17 mouse cellular contexts compared by ENCODE assay signal in genomic region chr2:38697128-38698120, GRCm38 (mm10). TPM values are rescaled to one million over a fixed set of nuclear protein-coding genes. Genes with fewer than 3 reads are reported as not detected.
A peak's percentile ranks its signal among the peaks of the same experiment; 100 is the strongest.
DNase-seq lines count a peak whose midpoint lies in the region; ATAC-seq and TF ChIP-seq lines count a peak whose summit lies in the region.
"Had no signal": no experiment of that assay in that cellular context is flagged by ENCODE, and none has a peak within 500 bp of the region (broad histone marks: within the 10 kb centered on the region; RNA-seq: fewer than 3 reads in every experiment).

No protein-coding gene starts in this region.

- H3K9me3 ChIP-seq in forebrain, postnatal 0 days (ENCODE audit: low read length), result no peaks in the 10 kb centered on the region
- H3K9me3 ChIP-seq in midbrain, embryonic 12.5 days, result no peaks in the 10 kb centered on the region
- no peaks in the 10 kb centered on the region for H3K9me3 ChIP-seq in stomach, postnatal 0 days (ENCODE audit: control insufficient read depth, low read length)
- H3K9me3 ChIP-seq: liver, embryonic 12.5 days had no signal

- no peak for TF ChIP-seq CTCF in forebrain, postnatal 0 days (IDR thresholded peaks at IDR 0.05; ENCODE audit: low read depth)
- no peak for TF ChIP-seq CTCF in stomach, postnatal 0 days (IDR thresholded peaks at IDR 0.05; ENCODE audit: low read depth)

- no peaks in the 10 kb centered on the region for H3K4me1 ChIP-seq in forebrain, postnatal 0 days (ENCODE audit: insufficient read depth)
- peaks cover 33% of the 10 kb centered on the region for H3K4me1 ChIP-seq in midbrain, embryonic 12.5 days
- H3K4me1 ChIP-seq in stomach, postnatal 0 days (replicated peaks; ENCODE audit: control insufficient read depth, insufficient read depth), result no peaks in the 10 kb centered on the region

- H3K9ac ChIP-seq in forebrain, postnatal 0 days, result no peak overlapping the region
- H3K9ac ChIP-seq in midbrain, embryonic 12.5 days (replicated peaks), result no peak overlapping the region; the same call in 1 of the 2 replicates
- H3K9ac ChIP-seq in stomach, postnatal 0 days (ENCODE audit: low read length), result no peak overlapping the region
- H3K9ac ChIP-seq: liver, embryonic 12.5 days had no signal

- H3K36me3 ChIP-seq in forebrain, postnatal 0 days (ENCODE audit: insufficient read depth), result no peaks in the 10 kb centered on the region
- H3K36me3 ChIP-seq in midbrain, embryonic 12.5 days, result no peaks in the 10 kb centered on the region
- no peaks in the 10 kb centered on the region for H3K36me3 ChIP-seq in stomach, postnatal 0 days (ENCODE audit: control insufficient read depth, insufficient read depth, low read length)
- H3K36me3 ChIP-seq: liver, embryonic 12.5 days had no signal

- WGBS in forebrain, postnatal 0 days, result 11% methylated on average over 27 of the region's 27 CpGs
- WGBS in midbrain, embryonic 12.5 days, result 16% methylated on average over 27 of the region's 27 CpGs
- 54% methylated on average over 27 of the region's 27 CpGs for WGBS in stomach, postnatal 0 days

- TF ChIP-seq EP300 in stomach, postnatal 0 days (optimal IDR thresholded peaks at IDR 0.05), result no peak

- no peak overlapping the region for H3K4me3 ChIP-seq in forebrain, postnatal 0 days (ENCODE audit: low read depth, low read length)
- H3K4me3 ChIP-seq in midbrain, embryonic 12.5 days, result no peak overlapping the region
- H3K4me3 ChIP-seq in stomach, postnatal 0 days (ENCODE audit: low read depth, low read length), result no peak overlapping the region
- H3K4me3 ChIP-seq: gastrocnemius, adult 2 months; liver, embryonic 12.5 days had no signal

- H3K27me3 ChIP-seq in forebrain, postnatal 0 days (ENCODE audit: insufficient read depth, low read length), result peaks cover 32% of the 10 kb centered on the region
- H3K27me3 ChIP-seq in midbrain, embryonic 12.5 days, result peaks cover 95% of the 10 kb centered on the region
- H3K27me3 ChIP-seq in stomach, postnatal 0 days (ENCODE audit: control insufficient read depth, insufficient read depth, low read length), result no peaks in the 10 kb centered on the region

- H3K27ac ChIP-seq in forebrain, postnatal 0 days (ENCODE audit: low read depth, low read length), result no peak overlapping the region
- H3K27ac ChIP-seq in midbrain, embryonic 12.5 days (replicated peaks), result peak overlapping the region; percentile 15; the same call in 1 of the 2 replicates
- H3K27ac ChIP-seq in stomach, postnatal 0 days (replicated peaks), result no peak overlapping the region
- H3K27ac ChIP-seq: gastrocnemius, adult 2 months; liver, embryonic 12.5 days had no signal

- no peak for ATAC-seq in forebrain, postnatal 0 days
- peak; percentile 73 for ATAC-seq in midbrain, embryonic 12.5 days (ENCODE audit: low FRiP score, low read depth)
- no peak for ATAC-seq in stomach, postnatal 0 days (ENCODE audit: low FRiP score, low TSS enrichment)
- ATAC-seq: liver, embryonic 12.5 days had no signal

- 0 out of 2 replicates have a peak overlapping the region, but pooled peaks have one; percentile 6 for H3K4me2 ChIP-seq in forebrain, postnatal 0 days (ENCODE audit: low read depth)
- H3K4me2 ChIP-seq in midbrain, embryonic 12.5 days (replicated peaks), result peak overlapping the region; percentile 39
- no peak overlapping the region for H3K4me2 ChIP-seq in stomach, postnatal 0 days (replicated peaks; ENCODE audit: low read depth)
- H3K4me2 ChIP-seq: liver, embryonic 12.5 days had no signal

- peak; percentile 61 for DNase-seq in embryo, embryonic 11 days
- no peak for DNase-seq in forebrain, postnatal 0 days
- DNase-seq in retina, embryonic 14.5 days (ENCODE audit: low spot score), result peak; percentile 50
- no peak for DNase-seq in cerebellum, adult 11 months
- no peak for DNase-seq in stomach, postnatal 0 days (ENCODE audit: low spot score)
- DNase-seq in urinary bladder, postnatal 36 days (ENCODE audit: low spot score in 2 of 2), result no peak
- DNase-seq: gastrocnemius, adult 2 months; kidney, adult 2 months; lung, postnatal 10 days; thymus, adult 18-20 months had no signal

RNA-seq across cellular contexts. Expression of gene Nr5a1, which starts 16.9 kb away (rescaled TPM):
- 0.23 and 1.3 TPM in 2 replicates for total RNA-seq in forebrain, postnatal 0 days (2014; rRNA removed)
- polyA plus RNA-seq in forebrain, postnatal 0 days (2015; fragmentation: Nextera tagmentation; extraction: Ambion mirVana), result 0.45 TPM in 1 of 2 replicates, not detected in the other
- polyA plus RNA-seq in midbrain, embryonic 12.5 days (2016; fragmentation: Nextera tagmentation; extraction: Ambion mirVana), result 0.29 and 0.39 TPM in 2 replicates
- polyA plus RNA-seq in stomach, postnatal 0 days (2015; fragmentation: Nextera tagmentation; extraction: Ambion mirVana), result 0.28 and 0.33 TPM in 2 replicates
- total RNA-seq: common myeloid progenitor, adult 5-6 weeks; gastrocnemius, adult 2 months; heart, adult 8-10 months; heart, postnatal 25 days; layer of hippocampus, adult 18-20 months; left cerebral cortex, postnatal 14 days had no signal
- polyA plus RNA-seq: liver, embryonic 12.5 days had no signal

RNA-seq across cellular contexts. Expression of gene Psmb7, which starts 53.5 kb away (rescaled TPM):
- 276 and 348 TPM in 2 replicates for total RNA-seq in forebrain, postnatal 0 days (2014; rRNA removed)
- 292 and 342 TPM in 2 replicates for polyA plus RNA-seq in forebrain, postnatal 0 days (2015; fragmentation: Nextera tagmentation; extraction: Ambion mirVana)
- 273 and 282 TPM in 2 replicates for polyA plus RNA-seq in midbrain, embryonic 12.5 days (2016; fragmentation: Nextera tagmentation; extraction: Ambion mirVana)
- 162 and 166 TPM in 2 replicates for polyA plus RNA-seq in stomach, postnatal 0 days (2015; fragmentation: Nextera tagmentation; extraction: Ambion mirVana)

Comparison
In these comparisons a context has a peak if more than half of its experiments do, and no peak if none do; other contexts are left out.
1. DNase-seq: peak in embryo, embryonic 11 days (single experiment) and retina, embryonic 14.5 days (single experiment); none in forebrain, postnatal 0 days (single experiment), cerebellum, adult 11 months (single experiment), stomach, postnatal 0 days (single experiment) and urinary bladder, postnatal 36 days (0 of 2).